Mouse (Mus musculus) colon, adult 2 months (tissue): ENCODE data around the gene Tbc1d24. TPM values are rescaled to one million over a fixed set of nuclear protein-coding genes. Genes with fewer than 3 reads are reported as not detected.

Experiments used
- polyA plus RNA-seq: library from polyadenylated mRNA; depleted of rRNA; stranded (reverse); fragments of >200 nt; gene quantifications from 2 replicates; pipeline ENCODE4 v1.2.3, GENCODE M21; 2012; rRNA removed

The Tbc1d24 gene
- polyA plus RNA-seq, result 16.1 and 30.2 TPM in 2 replicates

GRCm38 (mm10) chr17:24205284-24205888 is at the start of gene Tbc1d24:
TSS of gene Tbc1d24 (minus strand) at chr17:24205562.

GRCm38 (mm10) chr17:24251320-24252069 is 46.1 kb upstream of the Tbc1d24 start, which contains the start of gene Ccnf:
TSS of gene Ccnf (minus strand) at chr17:24251484.

GRCm38 (mm10) chr17:24220435-24221411 is 15.4 kb upstream of the Tbc1d24 start, which contains the start of gene Tedc2:
TSS of gene Tedc2 (minus strand) at chr17:24220851.

GRCm38 (mm10) chr17:24209043-24209915 is 3.9 kb upstream of the Tbc1d24 start, which contains the start of gene Ntn3:
TSS of gene Ntn3 (minus strand) at chr17:24209531.

GRCm38 (mm10) chr17:24169317-24170065 is 35.9 kb downstream of the Tbc1d24 start, which contains the start of gene Atp6v0c:
TSS of gene Atp6v0c (minus strand) at chr17:24169702.

GRCm38 (mm10) chr17:24163176-24163962 is 42.0 kb downstream of the Tbc1d24 start, which contains the start of gene Amdhd2:
TSS of gene Amdhd2 (minus strand) at chr17:24163766.

GRCm38 (mm10) chr17:24150824-24151223 is 54.5 kb downstream of the Tbc1d24 start, which contains the start of gene Pdpk1:
TSS of gene Pdpk1 (minus strand) at chr17:24150924.

Other genes starting within 250 kb of the Tbc1d24 start
- 370 and 486 TPM in 2 replicates for gene Prss30, start 225.0 kb downstream of the Tbc1d24 start, polyA plus RNA-seq
- gene Prss22, start 207.5 kb downstream of the Tbc1d24 start, polyA plus RNA-seq, result not detected in 2 replicates
- gene Prss27, start 167.4 kb downstream of the Tbc1d24 start, polyA plus RNA-seq, result 0.93 and 1.4 TPM in 2 replicates
- 49.8 and 73.7 TPM in 2 replicates for gene Kctd5, start 132.1 kb downstream of the Tbc1d24 start, polyA plus RNA-seq
- gene Pdpk1, start 54.6 kb downstream of the Tbc1d24 start, polyA plus RNA-seq, result 16.9 and 17.2 TPM in 2 replicates
- gene Amdhd2, start 41.8 kb downstream of the Tbc1d24 start, polyA plus RNA-seq, result 85.8 and 87.8 TPM in 2 replicates
- gene Atp6v0c, start 35.9 kb downstream of the Tbc1d24 start, polyA plus RNA-seq, result 675 and 920 TPM in 2 replicates
- 1.6 and 2.4 TPM in 2 replicates for gene Ntn3, start 4.0 kb upstream of the Tbc1d24 start, polyA plus RNA-seq
- 7.2 and 8.4 TPM in 2 replicates for gene Tedc2, start 15.3 kb upstream of the Tbc1d24 start, polyA plus RNA-seq
- 8.1 and 8.6 TPM in 2 replicates for gene Ccnf, start 45.9 kb upstream of the Tbc1d24 start, polyA plus RNA-seq
- not detected in 2 replicates for gene Abca17, start 145.5 kb upstream of the Tbc1d24 start, polyA plus RNA-seq
- 38.7 and 43.5 TPM in 2 replicates for gene Abca3, start 146.4 kb upstream of the Tbc1d24 start, polyA plus RNA-seq
- 86.7 and 89.1 TPM in 2 replicates for gene Rnps1, start 209.0 kb upstream of the Tbc1d24 start, polyA plus RNA-seq
- 83.1 and 90.4 TPM in 2 replicates for gene Eci1, start 221.1 kb upstream of the Tbc1d24 start, polyA plus RNA-seq
- 8.1 and 11.0 TPM in 2 replicates for gene Dnase1l2, start 237.5 kb upstream of the Tbc1d24 start, polyA plus RNA-seq